Mouse (Mus musculus): ENCODE data around the gene Arl8a. TPM values are rescaled to one million over a fixed set of nuclear protein-coding genes. Genes with fewer than 3 reads are reported as not detected.

The Arl8a gene
- total RNA-seq, 2 experiments from 2014 or later, result 49.9 to 50.9 TPM

DNA sequence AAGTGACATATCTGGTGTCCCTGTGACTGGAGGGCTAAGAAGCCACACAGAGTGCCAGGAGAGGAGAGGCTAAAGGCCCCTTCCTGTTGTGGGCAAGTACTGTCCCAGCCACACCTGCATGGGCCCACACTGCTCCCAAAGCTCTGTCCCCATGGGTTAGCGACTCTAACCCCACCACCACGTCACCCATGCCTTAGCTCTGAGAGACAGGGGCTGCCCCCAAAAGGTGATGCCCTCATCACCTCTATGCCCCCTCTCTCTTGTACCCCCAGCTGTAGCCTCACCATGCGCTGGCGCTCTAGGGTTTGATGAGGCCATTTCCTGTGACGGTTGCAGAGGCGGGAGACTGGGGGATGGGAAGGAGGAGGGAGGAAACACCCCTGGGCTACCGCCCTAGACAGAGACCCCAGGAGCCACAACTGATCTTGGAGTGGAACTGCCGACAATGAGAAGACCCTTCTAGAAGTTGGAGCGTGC lies 13.7 kb upstream of the Arl8a start:
- DNase-seq (ENCODE audit: low spot score in 2 of 2), result no peak

DNA sequence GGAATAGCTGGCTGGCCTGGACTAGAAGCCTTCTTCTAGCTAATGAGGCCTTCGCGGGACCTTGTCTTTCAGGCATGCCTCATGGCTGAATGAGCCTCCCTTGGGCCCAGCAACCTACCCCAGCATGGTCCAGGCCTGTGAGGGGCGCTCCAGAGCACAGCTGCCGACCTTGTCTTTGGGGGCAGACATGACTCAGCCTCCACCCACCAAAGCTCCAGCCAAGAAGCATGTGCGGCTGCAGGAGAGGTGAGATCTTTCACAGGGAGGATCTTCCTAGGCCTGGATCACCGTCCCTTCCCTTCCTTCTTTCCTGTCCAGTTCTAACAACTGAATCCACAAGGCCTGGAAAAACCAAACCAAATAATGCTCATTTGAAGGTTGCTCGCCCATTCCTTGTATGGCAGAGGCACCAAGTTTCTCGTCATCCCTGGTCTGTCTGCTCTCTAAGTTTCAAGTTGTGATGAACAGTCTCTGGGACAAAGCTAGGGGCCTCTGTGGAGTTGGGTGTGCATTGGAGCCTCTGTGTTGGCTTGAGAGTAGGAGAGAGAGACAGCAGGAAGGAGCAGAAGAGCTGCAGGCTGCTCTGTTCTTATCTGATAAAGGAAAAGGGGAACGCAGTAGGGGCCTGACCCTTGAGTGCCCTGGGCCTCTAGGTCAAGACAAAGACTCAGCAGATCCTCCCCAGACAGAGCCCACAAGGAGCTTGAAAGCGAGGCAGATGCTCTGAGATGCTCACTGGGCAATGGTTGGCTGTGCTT lies 12.8 kb upstream of the Arl8a start:
- no peak for DNase-seq (ENCODE audit: low spot score in 2 of 2)

DNA sequence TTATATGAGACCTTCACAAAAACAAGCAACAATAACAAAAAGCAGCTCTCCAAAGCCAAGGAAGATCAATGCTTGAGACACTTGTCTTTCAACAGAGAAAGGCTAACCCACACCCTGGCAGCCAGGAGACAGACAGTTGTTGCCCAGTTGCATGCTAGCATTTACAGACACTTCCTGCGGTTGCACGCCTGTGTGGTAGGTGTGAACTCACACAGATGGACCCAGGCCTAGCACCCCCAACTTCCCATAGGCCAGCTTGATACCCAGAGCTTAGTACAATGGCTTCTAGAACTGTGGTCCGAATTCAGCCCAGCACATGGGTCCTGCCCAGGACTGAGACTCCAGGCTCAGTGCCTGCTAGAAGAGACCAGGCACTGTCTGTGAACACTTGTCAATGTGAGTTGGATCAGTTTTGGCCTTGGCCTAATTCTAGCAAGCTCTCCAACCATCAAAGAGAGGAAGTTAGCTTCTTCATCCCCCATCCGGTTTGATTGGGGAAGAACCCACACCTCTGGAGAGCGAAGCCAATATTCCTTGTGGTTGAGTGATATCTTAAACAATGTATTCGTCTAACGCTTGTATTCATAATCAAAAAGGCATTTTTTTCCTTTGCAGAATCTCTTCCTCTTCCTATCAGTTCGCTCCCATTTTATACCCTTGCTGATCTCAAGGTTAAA lies 11.4 kb upstream of the Arl8a start:
- no peak for DNase-seq (ENCODE audit: low spot score in 2 of 2)

DNA sequence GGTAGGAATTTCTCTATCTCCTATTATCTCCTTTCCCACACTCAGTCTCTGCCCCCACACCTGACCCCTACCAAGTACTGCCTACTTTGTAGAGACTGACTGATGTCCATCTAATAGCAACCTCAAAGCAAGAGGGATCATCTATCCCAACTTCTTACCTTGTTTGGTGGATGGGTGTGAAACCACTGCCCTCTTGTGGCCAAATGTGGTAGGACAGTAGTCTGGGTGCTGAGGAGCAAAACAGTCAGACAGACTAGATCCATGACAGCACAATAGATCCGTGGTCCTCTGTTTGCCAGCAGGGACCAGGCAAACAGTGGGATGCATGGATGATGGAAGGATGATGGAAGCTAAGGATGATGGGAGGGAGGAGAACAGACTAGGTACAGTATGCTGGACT lies 10.1 kb upstream of the Arl8a start:
- peak in 1 of 2 experiments; percentile 49 for DNase-seq (ENCODE audit: low spot score in 2 of 2)

DNA sequence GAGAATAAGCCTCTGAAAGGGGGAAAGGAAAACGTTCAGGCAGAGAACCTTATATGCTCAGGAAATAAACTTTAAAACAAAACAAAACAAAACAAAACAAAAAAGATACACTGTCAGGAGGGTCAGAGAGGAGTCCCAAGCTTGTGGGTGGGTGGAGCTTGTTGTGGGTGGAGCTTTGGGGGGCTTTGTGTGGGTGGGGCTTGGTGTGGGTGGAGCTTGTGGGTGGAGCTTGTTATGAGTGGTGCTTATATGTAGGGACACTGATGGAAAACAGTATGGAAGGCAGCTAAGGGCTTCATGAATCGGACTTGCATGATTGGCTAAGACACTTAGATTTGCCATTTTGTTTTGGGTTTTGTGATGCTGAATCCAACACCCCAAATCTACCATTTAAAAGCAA lies 6.7 kb upstream of the Arl8a start:
- DNase-seq (ENCODE audit: low spot score in 2 of 2), result no peak

DNA sequence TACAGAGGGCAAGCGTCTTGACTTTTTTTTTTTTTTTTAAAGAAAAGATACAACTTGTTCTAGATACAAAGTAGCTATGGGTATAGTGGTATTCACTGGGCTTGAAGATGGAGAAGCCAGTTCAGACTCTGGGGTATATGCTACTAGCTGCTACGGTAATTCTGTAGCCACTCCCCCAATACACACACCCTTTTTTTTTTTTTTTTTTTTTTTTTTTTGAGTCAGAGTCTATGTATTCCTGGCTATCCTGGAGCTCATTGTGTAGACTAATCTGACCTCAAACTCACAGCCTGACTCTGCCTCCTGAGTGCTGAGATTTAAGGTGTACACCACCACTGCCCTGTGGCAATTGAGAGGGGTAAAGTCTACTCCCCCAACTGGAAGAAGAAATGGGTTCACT lies 4.2 kb upstream of the Arl8a start:
- no peak for DNase-seq (ENCODE audit: low spot score in 2 of 2)

DNA sequence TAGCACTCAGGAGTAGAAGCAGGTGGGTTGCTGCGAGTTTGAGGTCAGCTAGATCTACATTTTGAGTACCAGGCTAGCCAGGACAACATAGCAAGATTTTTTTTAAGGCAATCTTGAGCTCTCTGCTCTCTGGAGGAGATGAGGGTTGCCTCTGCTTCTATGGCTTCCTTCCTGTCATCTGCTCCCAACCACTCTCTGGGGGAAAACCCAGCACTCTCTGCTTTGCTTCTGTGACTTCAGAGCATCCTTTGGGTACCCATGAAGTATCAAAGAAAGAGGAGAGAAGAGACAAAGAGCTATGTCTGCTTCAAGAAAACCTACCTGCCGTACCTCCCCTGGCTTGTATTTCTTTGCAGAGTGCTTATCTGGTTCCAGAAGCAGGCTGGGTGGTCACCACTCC lies 2.7 kb upstream of the Arl8a start:
- no peak for DNase-seq (ENCODE audit: low spot score in 2 of 2)

DNA sequence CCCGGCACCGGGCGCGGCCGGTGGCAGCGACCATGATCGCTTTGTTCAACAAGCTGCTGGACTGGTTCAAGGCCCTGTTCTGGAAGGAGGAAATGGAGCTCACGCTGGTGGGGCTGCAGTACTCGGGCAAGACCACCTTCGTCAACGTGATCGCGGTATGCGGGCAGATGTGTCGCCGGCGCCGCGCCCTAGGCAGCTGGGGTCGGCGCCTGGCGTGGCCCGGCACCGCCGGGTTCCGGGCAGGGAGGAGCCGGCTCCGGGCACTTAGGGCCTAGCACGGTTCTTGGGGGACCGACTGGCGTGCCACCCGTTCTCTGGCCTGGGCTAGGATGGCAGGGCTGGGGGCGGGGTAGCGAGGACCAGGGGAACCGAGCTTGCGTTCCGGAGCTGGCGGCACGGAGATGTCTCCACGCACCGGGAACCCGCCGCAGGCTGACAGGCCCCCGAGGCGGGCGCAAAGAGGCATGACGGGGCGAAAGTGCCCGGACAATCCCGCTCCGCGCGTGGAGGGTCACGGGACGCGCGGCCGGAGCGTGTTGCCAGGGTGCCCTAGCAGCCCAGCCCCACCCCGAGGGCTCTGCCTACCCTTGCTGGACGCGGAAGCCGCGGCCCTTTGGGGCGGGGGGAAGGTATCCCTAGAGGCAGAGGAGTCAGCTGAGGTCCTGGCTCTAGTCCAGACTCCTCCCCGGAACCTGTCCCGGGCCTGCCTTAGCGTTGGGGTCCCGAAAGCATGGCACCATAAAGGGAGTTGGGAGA lies 500 bp downstream of the Arl8a start:
- DNase-seq (ENCODE audit: low spot score in 2 of 2), result peak; percentile 71 to 87

DNA sequence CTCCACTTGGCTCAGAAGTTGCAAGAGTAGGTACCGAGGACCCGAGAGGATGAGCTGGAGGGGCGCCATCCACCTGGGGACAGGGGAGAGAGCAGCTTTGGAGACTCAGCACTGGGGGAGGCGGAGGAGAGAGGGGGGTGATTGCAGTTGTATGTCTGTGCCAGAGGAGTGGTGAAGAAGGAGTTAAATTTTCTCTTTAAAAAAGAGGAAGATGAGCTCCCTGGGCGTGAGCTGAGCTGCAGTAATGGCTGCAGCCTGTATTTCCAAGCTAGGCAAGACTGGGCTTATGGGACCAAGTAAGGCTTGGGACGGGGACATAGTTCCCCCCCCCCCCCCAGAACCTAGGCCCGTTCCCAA lies 1.1 kb downstream of the Arl8a start:
- DNase-seq (ENCODE audit: low spot score in 2 of 2), result no peak

DNA sequence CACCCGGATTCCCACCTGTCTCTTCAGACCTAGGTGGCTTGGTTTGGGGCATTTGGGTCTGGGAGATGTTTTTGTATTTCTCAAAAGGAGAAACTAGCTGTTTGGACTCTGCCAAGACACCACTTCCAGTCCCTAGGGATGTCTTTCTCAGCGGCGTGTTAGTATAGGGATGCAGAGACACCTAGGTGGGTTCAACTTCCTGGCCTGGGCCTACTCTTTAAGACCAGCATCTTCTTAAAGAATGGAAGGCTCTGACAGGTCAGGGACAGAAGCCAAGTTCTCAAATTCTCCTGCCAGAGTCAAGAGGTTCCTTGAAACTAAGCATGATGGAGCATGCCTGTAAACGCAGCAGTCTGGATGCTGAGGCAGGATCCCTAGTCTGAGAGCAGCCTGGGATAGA lies 1.9 kb downstream of the Arl8a start:
- DNase-seq (ENCODE audit: low spot score in 2 of 2), result no peak

DNA sequence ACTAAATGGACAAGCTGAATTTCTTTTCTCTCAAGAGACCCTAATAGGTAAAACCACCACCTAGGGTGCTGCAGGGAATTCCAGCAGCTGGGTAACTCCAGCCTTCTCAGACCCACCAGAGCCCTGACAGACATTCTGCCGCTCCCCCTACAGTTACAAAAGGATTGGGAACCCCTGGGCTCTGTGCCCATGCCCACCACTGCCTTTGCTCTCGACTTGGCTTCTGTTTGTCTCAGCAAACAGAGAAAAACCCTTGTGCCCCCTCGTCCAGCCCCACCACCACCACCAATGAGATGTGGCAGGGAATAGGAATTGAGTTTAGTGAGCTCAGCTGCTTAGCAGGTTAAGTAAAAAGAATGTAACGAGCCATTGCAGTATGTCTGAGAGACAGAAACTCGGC lies 2.4 kb downstream of the Arl8a start:
- DNase-seq (ENCODE audit: low spot score in 2 of 2), result no peak

DNA sequence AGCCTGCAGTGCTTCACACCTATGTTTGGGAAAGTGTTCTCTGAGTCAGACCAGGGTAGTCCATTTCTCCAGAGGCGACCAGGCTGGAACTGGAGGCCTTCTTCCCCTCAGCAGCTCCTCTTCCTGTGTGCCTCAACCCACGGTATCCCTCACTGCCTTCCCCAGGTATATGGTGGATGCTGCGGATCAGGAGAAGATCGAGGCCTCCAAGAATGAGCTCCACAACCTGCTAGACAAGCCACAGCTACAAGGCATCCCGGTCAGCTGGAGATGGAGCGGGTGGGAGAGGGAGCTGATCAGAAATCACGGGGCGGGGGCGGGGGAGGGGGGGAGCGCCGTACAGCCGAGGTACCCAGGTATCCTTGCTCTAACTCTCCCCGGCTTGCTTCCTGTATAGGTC lies 7.4 kb downstream of the Arl8a start:
- no peak for DNase-seq (ENCODE audit: low spot score in 2 of 2)

DNA sequence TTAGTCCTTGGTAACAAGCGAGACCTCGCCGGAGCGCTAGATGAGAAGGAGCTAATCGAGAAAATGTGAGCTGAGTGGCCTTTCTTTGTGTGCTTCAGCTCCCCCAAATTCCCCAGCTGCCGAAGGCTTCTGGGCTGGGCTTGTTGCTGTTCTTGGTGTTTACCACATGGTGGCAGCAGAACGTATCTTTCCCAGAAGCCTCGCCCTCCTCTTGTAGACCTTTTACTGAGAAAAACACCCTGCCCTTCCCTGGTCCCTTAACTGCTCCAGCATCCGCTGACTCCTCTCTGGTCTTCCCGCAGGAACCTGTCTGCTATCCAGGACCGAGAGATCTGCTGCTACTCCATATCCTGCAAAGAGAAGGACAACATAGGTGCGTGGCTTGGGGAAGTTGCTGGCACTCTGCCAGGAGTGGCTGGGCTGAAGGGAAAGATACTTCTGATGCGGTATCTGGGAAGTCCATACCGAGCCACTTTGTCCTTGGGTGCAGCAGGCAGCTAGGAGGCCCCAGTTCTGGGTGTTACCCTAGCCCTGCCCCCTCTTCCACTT lies 7.9 kb downstream of the Arl8a start:
- peak in 1 of 2 experiments; percentile 65 for DNase-seq (ENCODE audit: low spot score in 2 of 2)

DNA sequence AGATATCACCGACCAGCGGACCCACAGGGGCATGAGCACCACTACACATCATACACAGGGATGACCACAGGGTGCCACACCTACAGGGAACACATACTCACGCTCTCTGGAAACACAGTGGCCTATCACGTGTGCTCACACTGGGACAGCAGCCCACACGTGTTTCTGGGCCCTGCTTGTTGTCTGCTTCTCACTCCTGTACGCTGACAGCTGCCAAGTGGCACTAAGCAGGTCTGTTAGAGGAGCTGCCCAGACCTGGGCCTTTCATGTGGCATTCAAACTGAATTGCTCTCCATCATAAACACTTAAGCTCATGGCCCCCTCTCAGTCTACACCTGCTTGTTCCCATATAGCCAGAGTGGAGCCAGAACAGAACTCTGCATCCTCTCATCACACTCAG lies 9.7 kb downstream of the Arl8a start:
- no peak for DNase-seq (ENCODE audit: low spot score in 2 of 2)

DNA sequence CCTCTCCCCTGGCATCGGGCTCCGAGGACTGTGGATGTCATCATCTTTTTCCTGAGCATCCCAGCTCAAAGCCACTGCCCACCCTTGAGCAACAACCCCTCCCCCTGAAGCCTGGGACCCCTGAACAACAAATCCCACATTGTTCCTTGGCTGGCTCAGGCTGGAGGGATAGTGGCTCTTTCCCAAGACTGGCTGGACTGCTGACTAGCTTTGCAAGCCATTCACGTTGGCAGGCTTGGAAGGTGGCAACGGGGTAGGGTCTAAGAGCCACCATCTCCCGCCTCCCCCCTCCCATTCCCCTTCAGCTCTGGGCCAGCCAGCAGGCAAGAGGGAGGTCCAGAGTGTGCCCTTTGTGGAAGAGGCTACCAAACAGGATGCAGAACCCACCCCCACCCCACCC lies 12.0 kb downstream of the Arl8a start:
- no peak for DNase-seq (ENCODE audit: low spot score in 2 of 2)

DNA sequence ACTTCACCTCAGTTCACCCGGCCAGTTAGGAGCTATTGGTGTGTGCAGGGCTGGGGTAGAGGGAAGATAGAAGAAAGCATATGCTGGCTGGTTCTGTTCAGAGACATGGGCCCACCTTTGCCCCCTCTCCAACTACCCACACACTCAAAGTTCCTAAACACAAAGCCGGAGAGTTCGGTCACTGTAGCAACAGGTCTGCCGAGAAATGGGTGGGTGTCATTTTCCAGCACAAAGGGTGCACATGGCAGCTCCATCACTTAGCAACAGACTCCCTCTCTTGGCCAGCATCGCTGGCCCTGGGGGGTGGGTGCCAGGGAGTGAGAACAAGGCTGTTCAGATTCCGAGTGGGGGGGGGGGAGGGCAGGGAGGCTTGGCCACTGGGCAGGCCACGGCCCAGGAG lies 12.4 kb downstream of the Arl8a start:
- DNase-seq (ENCODE audit: low spot score in 2 of 2), result no peak

DNA sequence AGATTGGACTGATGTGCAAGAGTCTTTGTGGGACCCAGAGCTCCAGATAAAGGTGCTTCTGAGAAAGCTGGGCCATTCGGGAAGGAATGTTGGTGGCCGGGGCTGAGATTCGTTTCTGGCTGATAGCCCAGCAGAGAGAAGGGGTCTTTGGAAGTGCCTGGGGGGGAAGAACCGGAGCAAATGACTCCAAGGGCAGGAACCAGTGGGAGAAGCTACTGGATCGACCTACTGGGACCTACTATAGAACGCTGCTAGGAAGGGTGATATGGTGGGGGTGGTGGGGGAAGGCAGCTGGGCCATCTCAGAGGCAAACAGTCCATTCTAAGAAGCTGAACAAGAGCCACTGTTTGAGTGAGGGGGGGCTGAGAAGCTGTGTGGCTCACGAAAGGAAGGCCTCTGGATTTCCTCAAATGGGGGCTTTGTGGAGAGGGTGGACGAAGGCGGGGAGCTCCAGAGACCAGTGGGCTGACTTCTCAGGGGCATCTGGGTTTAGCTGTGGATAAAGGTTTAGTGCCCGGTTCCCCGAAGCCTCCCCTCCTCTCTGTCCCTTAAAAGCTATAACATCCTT lies 13.0 kb downstream of the Arl8a start:
- no peak for DNase-seq (ENCODE audit: low spot score in 2 of 2)

DNA sequence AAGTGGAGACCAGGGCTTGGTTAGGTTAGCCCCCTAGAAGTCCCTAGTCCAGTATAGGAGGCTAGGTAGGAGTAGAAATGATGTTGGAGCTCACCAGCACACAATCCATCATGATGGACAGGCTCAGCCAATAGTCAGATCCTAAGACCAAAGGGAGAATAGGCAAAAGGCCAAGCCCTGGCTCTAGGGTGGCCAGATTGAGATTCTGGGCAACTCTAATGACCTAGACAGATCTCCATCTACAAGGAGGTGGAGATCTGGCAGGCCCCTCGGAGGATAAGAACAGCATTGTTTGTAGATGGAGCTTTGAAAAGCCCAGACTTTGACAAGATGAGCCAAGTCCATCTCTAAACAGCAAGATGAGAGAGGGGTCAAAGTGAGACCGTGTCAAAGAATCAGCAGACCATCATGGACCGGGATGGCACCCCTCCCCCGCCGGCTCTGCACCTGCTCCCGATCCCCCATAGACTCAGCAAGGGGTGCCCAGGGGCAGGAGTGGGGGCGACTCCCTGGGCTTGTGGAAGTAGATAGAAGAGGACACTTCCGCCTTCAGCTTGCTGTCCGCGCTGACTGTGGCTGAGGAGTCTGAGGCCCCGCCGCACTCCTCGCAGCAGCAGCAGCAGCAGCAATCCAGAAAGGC lies 13.9 kb downstream of the Arl8a start:
- DNase-seq (ENCODE audit: low spot score in 2 of 2), result no peak

DNA sequence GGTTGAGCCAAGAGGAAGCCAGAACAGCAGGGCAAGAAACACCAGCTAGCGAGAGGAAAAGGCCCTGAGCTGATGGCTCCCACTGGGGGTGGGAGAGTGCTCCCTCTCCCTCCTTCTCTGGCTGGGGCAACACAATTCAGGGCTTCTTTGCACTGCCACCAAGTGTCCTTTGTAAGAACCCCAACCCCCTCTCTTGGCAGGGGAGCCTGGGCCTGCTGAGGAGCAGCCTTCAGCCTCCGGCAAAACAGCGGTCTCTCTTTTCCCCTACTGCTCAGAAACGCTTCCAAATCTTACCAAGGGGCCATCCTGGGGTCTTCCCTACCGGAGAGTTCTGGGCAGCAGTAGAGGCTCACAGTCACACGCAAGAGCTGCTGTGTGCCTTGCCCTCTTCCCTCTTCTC lies 16.1 kb downstream of the Arl8a start:
- DNase-seq (ENCODE audit: low spot score in 2 of 2), result no peak

DNA sequence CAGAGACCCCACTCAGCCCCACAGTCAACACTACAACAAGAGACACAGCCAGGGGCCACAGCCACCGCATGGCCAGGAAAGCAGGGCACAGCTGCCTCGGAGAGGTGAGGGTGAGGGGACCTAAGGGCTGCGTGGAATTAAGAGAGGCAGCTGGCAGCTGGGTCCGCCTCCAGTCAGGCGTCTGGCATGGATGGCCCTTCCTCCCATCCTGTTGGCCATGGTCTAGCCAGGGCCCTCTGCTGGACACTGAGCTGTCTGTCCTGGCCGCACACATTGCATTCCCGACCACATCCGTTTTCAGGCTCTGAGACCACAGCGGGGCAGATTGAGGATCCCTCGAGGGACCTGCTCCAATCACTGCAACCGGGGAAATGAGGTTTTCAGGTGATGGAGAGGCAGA lies 20.8 kb downstream of the Arl8a start, which contains the start of gene Gpr37l1:
Gene Gpr37l1 (minus strand): TSS at position 247 of the 400 bp plus-strand sequence.
- no peak for DNase-seq (ENCODE audit: low spot score in 2 of 2)
